Mouse (Mus musculus): ENCODE measurements around the gene Itpr2. TPM values are rescaled to one million over a fixed set of nuclear protein-coding genes. Genes with fewer than 3 reads are reported as not detected.

Itpr2 gene
- polyA plus RNA-seq, 1 experiment: 3.6 TPM

- Histone ChIP-seq H3K27me3 (ENCODE audit: control insufficient read depth, insufficient read depth, low read length, poor library complexity, severe bottlenecking) (peaks cover 6% of the 10 kb centered on the region), H3K9me3 (replicated peaks; ENCODE audit: control insufficient read depth, insufficient read depth, low read length, poor library complexity, severe bottlenecking) (no peaks in the 10 kb centered on the region), H3K9ac (ENCODE audit: low read depth, poor library complexity, severe bottlenecking) (no peak overlapping the region), H3K4me1 (ENCODE audit: control insufficient read depth, insufficient read depth, low read length) (no peaks in the 10 kb centered on the region), H3K36me3 (ENCODE audit: control insufficient read depth, insufficient read depth, low read length, poor library complexity, severe bottlenecking) (no peaks in the 10 kb centered on the region), H3K27ac (ENCODE audit: insufficient read depth, low read length) (no peak overlapping the region), H3K4me3 (ENCODE audit: low read depth, low read length) (no peak overlapping the region)
- TF ChIP-seq CTCF (IDR thresholded peaks at IDR 0.05; ENCODE audit: low read depth, low read length): no peak
- no peak for TF ChIP-seq POLR2A (IDR thresholded peaks at IDR 0.05; ENCODE audit: insufficient read depth, low read length)
- no peak for TF ChIP-seq EP300 (IDR thresholded peaks at IDR 0.05; ENCODE audit: insufficient read depth, low read depth, low read length)
Observed at GRCm38 (mm10) chr6:146497866-146498265, 4.2 kb downstream of the Itpr2 start.

DNA sequence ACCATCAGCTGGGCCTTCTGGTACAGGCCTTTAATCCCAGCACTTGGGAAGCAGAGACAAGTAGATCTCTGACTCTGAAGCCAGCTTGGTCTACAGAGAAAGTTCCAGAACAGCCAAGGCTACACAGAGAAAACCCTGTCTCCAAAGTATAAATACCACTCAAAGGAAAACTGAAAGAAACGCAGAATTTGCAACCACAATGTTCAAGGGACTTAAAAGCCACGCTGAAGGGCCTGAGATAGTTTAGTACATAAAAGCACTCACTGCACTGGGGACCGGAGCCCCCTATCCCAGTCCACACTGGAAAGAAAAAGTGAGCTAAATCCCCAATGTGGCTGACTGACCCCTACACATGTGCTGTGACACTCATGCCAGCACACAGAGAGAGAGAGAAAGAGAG is 4.6 kb downstream of the Itpr2 start:
- TF ChIP-seq EP300 (IDR thresholded peaks at IDR 0.05; ENCODE audit: insufficient read depth, low read depth, low read length): no peak
- TF ChIP-seq POLR2A (IDR thresholded peaks at IDR 0.05; ENCODE audit: insufficient read depth, low read length): no peak
- no peak for TF ChIP-seq CTCF (IDR thresholded peaks at IDR 0.05; ENCODE audit: low read depth, low read length)
- no peak overlapping the region for H3K9ac ChIP-seq (ENCODE audit: low read depth, poor library complexity, severe bottlenecking)
- H3K27me3 ChIP-seq (ENCODE audit: control insufficient read depth, insufficient read depth, low read length, poor library complexity, severe bottlenecking): peaks cover 3% of the 10 kb centered on the region; the same call in 1 of the 2 replicates
- H3K27ac ChIP-seq (ENCODE audit: insufficient read depth, low read length): no peak overlapping the region
- H3K4me3 ChIP-seq (ENCODE audit: low read depth, low read length): no peak overlapping the region
- no peaks in the 10 kb centered on the region for H3K9me3 ChIP-seq (replicated peaks; ENCODE audit: control insufficient read depth, insufficient read depth, low read length, poor library complexity, severe bottlenecking)
- H3K4me1 ChIP-seq (ENCODE audit: control insufficient read depth, insufficient read depth, low read length): no peaks in the 10 kb centered on the region
- H3K36me3 ChIP-seq (ENCODE audit: control insufficient read depth, insufficient read depth, low read length, poor library complexity, severe bottlenecking): no peaks in the 10 kb centered on the region

- no peak overlapping the region for H3K27ac ChIP-seq (ENCODE audit: insufficient read depth, low read length)
- no peaks in the 10 kb centered on the region for H3K27me3 ChIP-seq (ENCODE audit: control insufficient read depth, insufficient read depth, low read length, poor library complexity, severe bottlenecking)
- H3K4me3 ChIP-seq (ENCODE audit: low read depth, low read length): no peak overlapping the region
- H3K9ac ChIP-seq (ENCODE audit: low read depth, poor library complexity, severe bottlenecking): no peak overlapping the region
- TF ChIP-seq EP300 (IDR thresholded peaks at IDR 0.05; ENCODE audit: insufficient read depth, low read depth, low read length): no peak
- TF ChIP-seq POLR2A (IDR thresholded peaks at IDR 0.05; ENCODE audit: insufficient read depth, low read length): no peak
- no peak for TF ChIP-seq CTCF (IDR thresholded peaks at IDR 0.05; ENCODE audit: low read depth, low read length)
- no peaks in the 10 kb centered on the region for H3K36me3 ChIP-seq (ENCODE audit: control insufficient read depth, insufficient read depth, low read length, poor library complexity, severe bottlenecking)
- no peaks in the 10 kb centered on the region for H3K9me3 ChIP-seq (replicated peaks; ENCODE audit: control insufficient read depth, insufficient read depth, low read length, poor library complexity, severe bottlenecking)
- no peaks in the 10 kb centered on the region for H3K4me1 ChIP-seq (ENCODE audit: control insufficient read depth, insufficient read depth, low read length)
Observed at GRCm38 (mm10) chr6:146491680-146492079, 10.3 kb downstream of the Itpr2 start.

DNA sequence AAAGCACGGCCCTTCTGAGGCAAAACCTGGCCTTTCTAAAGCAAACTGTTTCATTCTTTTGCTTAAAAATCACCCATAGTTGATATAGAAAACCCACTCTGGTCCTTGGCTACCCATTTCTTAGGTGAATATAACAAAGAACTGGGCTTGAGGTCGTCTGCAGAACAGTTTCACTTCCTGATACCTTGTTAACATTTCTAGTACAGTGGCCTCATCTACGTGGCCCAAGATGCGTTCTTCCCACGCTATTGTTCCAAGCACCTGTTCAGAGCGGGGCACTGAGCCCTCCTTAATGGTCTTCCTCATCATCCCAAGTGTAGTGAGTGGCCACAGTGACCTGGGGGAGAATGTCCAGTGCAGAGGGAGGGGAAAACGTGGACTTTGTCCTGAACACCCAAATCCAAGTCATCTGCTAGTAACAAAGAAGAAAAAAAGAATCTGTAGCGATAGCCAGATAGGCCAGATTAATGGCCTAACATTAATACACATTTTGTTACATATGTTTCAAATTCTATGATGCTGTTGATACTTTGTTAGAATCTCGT is 11.5 kb downstream of the Itpr2 start:
- Histone ChIP-seq H3K9ac (ENCODE audit: low read depth, poor library complexity, severe bottlenecking) (no peak overlapping the region), H3K4me3 (ENCODE audit: low read depth, low read length) (no peak overlapping the region), H3K9me3 (replicated peaks; ENCODE audit: control insufficient read depth, insufficient read depth, low read length, poor library complexity, severe bottlenecking) (no peaks in the 10 kb centered on the region), H3K27me3 (ENCODE audit: control insufficient read depth, insufficient read depth, low read length, poor library complexity, severe bottlenecking) (no peaks in the 10 kb centered on the region), H3K36me3 (ENCODE audit: control insufficient read depth, insufficient read depth, low read length, poor library complexity, severe bottlenecking) (no peaks in the 10 kb centered on the region), H3K4me1 (ENCODE audit: control insufficient read depth, insufficient read depth, low read length) (no peaks in the 10 kb centered on the region), H3K27ac (ENCODE audit: insufficient read depth, low read length) (no peak overlapping the region)
- TF ChIP-seq POLR2A (IDR thresholded peaks at IDR 0.05; ENCODE audit: insufficient read depth, low read length) (no peak), CTCF (IDR thresholded peaks at IDR 0.05; ENCODE audit: low read depth, low read length) (no peak), EP300 (IDR thresholded peaks at IDR 0.05; ENCODE audit: insufficient read depth, low read depth, low read length) (no peak)

DNA sequence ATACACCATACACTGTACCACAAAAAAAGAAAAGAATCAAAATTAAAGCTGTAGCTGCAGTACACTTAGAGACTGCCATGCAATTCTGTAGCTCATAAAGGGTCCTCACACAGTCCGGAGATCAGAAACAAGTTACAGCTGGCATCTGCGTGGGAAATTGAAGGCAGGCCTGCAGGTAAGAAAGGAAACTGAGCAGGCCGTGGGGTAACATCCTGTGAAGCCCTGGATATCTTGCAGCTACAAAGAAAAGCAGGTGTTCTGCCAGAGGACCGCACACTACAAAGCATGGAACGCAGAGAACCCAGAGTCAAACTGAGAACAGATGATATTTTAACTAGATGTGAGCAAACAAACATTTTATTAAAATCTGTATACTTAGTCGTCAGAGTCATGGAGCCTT is 12.2 kb downstream of the Itpr2 start:
- H3K9ac ChIP-seq (ENCODE audit: low read depth, poor library complexity, severe bottlenecking): no peak overlapping the region
- TF ChIP-seq EP300 (IDR thresholded peaks at IDR 0.05; ENCODE audit: insufficient read depth, low read depth, low read length): no peak
- TF ChIP-seq POLR2A (IDR thresholded peaks at IDR 0.05; ENCODE audit: insufficient read depth, low read length): no peak
- TF ChIP-seq CTCF (IDR thresholded peaks at IDR 0.05; ENCODE audit: low read depth, low read length): no peak
- no peak overlapping the region for H3K27ac ChIP-seq (ENCODE audit: insufficient read depth, low read length)
- H3K27me3 ChIP-seq (ENCODE audit: control insufficient read depth, insufficient read depth, low read length, poor library complexity, severe bottlenecking): no peaks in the 10 kb centered on the region
- H3K4me3 ChIP-seq (ENCODE audit: low read depth, low read length): no peak overlapping the region
- H3K36me3 ChIP-seq (ENCODE audit: control insufficient read depth, insufficient read depth, low read length, poor library complexity, severe bottlenecking): no peaks in the 10 kb centered on the region
- H3K9me3 ChIP-seq (replicated peaks; ENCODE audit: control insufficient read depth, insufficient read depth, low read length, poor library complexity, severe bottlenecking): no peaks in the 10 kb centered on the region
- no peaks in the 10 kb centered on the region for H3K4me1 ChIP-seq (ENCODE audit: control insufficient read depth, insufficient read depth, low read length)

DNA sequence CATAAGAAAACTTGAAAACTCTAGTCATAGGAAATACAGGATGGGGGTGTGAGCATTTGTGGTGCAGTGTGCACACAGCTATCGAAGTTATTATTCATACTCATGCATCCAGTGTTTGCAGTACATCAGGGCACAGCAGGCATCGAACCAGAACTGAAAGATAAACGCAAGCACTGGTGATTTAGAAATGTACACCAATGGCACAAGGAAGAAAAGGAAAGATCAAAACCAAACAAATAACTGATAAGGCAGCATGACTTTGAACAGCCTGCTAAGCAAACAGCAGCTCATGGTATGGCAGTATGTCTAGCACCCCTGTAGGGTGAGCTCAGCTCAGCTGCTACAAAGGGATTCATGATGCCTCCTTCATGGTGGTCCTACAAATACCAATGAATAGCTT is 13.3 kb downstream of the Itpr2 start:
- Histone ChIP-seq H3K4me1 (ENCODE audit: control insufficient read depth, insufficient read depth, low read length) (no peaks in the 10 kb centered on the region), H3K4me3 (ENCODE audit: low read depth, low read length) (no peak overlapping the region), H3K27ac (ENCODE audit: insufficient read depth, low read length) (no peak overlapping the region), H3K27me3 (ENCODE audit: control insufficient read depth, insufficient read depth, low read length, poor library complexity, severe bottlenecking) (no peaks in the 10 kb centered on the region), H3K9ac (ENCODE audit: low read depth, poor library complexity, severe bottlenecking) (no peak overlapping the region), H3K36me3 (ENCODE audit: control insufficient read depth, insufficient read depth, low read length, poor library complexity, severe bottlenecking) (no peaks in the 10 kb centered on the region), H3K9me3 (replicated peaks; ENCODE audit: control insufficient read depth, insufficient read depth, low read length, poor library complexity, severe bottlenecking) (no peaks in the 10 kb centered on the region)
- TF ChIP-seq POLR2A (IDR thresholded peaks at IDR 0.05; ENCODE audit: insufficient read depth, low read length): no peak
- TF ChIP-seq CTCF (IDR thresholded peaks at IDR 0.05; ENCODE audit: low read depth, low read length): no peak
- TF ChIP-seq EP300 (IDR thresholded peaks at IDR 0.05; ENCODE audit: insufficient read depth, low read depth, low read length): no peak
